Mouse (Mus musculus) kidney, postnatal 10 days (tissue): Measurements from ENCODE around the gene Hist1h3c.

Experiments used
- DNase-seq: peaks from one replicate; pipeline ENCODE4 v3.0.0; 2021; ENCODE audit warnings: mixed read lengths

Hist1h3c gene

DNA sequence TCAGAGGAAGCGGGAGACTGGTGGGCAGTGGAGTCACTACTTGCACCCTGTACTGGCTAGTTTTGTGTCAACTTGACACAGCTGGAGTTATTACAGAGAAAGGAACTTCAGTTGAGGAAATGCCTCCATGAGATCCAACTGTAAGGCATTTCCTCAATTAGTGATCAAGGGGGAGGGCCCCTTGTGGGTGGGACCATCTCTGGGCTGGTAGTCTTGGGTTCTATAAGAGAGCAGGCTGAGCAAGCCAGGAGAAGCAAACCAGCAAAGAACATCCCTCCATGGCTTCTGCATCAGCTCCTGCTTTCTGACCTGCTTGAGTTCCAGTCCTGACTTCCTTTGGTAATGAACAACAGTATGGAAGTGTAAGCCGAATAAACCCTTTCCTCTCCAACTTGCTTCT is 42.6 kb downstream of the Hist1h3c start:
- peak; percentile 3 for DNase-seq

DNA sequence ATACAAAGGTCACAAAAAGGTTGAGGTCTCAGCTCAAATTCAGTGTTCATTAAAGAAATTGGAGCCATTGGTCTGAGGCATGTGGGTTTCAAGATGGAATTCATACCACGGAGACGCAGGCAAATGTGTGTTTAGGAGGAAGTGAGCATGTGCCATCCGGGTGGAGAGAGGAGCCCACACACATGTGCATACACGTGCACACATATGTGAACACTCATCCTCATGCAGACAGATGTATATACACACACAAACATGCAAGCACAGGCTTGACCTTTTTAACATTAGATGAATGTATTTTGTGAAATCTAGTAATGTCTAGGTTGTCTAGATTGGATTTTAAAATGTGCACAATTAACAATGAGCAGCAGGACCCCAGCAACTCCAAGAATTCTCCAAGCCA is 43.2 kb downstream of the Hist1h3c start:
- peak; percentile 1 for DNase-seq

DNA sequence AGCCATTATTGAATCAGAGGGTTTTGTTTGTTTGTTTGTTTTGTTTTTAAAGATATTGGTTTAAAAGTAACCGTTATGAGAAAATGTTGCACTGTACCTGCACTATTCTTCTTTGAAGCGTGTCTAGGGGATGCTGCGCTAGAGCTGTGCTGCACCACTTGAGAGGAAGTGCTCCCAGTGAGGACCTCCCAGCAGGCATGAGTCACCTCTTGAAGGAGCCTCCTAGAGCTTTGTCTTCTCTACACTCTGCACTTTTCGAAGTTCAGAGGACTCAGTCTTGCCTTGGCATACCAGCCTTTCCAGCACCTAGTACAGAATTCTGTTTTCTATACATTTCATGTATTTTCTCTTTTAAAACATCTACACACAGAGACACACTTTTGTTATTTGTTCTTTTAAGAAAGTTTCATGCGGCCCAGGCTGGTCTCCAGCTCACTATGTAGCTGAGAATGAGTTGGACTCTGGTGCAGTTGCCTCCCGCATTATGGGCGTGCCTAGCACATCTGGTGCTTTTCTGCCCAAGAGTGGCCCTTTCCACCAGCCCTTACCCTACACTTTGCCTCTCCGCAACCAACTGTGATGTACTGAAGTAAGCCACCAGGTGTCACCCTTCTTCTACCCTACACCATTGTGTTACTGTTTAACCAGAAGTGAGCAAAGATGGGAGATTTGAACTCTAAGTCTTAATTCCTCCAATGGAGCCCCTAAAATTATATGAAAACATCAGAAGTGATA is 44.4 kb downstream of the Hist1h3c start:
- DNase-seq: peak; percentile 81

DNA sequence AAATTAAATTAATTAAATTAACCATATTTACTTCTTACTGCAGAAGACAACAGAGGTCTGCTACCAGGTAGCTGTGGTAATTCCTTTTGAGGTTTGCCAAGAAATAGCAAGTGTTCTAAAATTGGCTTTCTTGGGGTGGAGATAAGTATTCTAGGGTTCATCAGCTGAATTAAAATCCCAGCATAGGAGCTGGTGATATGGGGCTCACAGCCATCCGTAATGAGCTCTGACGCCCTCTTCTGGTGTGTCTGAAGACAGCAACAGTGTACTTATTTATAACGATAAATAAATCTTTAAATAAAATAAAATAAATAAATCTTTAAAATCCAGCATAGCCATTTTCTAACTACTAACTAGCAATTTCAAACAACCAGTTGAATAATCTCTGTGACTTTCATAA is 45.6 kb downstream of the Hist1h3c start:
- no peak for DNase-seq

DNA sequence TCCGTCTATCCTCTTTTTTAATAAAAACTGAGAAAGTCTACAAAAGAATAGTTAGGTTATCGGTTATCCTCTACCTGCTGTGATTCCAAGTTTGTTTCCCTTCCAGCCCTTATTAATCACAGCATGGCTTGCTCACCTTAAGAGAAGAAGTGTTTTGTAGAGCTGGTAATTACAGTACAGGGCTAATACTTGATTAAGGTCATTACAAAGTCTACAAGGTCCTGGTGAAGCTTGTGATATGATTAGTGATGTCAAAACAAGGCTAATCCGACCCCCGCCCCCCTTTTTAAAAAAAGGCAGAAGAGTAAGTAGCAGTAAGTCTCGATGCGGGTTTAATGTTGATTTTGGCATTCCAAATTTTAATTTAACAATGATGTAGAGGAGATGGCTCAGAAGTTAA is 46.4 kb downstream of the Hist1h3c start:
- peak; percentile 6 for DNase-seq

DNA sequence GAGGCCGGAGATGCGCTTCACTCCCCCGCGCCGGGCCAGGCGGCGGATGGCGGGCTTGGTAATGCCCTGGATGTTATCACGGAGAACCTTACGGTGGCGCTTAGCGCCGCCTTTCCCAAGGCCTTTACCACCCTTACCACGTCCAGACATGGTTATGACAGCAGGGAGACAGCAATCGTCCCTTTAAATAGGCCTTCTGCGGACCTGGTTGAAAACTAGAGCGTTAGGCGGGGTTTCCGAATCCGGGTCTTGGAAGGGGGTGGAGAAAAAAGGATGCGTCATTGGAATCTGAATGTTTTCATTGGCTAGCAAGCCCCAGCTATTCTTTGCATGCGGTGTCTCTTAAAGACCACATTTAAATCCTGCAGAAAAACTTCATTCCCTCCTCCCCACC is 47.1 kb downstream of the Hist1h3c start, which contains the start of gene Hist1h4c:
TSS of gene Hist1h4c (minus strand) at position 155 of the 394 bp plus-strand sequence.
- peak; percentile 98 for DNase-seq

DNA sequence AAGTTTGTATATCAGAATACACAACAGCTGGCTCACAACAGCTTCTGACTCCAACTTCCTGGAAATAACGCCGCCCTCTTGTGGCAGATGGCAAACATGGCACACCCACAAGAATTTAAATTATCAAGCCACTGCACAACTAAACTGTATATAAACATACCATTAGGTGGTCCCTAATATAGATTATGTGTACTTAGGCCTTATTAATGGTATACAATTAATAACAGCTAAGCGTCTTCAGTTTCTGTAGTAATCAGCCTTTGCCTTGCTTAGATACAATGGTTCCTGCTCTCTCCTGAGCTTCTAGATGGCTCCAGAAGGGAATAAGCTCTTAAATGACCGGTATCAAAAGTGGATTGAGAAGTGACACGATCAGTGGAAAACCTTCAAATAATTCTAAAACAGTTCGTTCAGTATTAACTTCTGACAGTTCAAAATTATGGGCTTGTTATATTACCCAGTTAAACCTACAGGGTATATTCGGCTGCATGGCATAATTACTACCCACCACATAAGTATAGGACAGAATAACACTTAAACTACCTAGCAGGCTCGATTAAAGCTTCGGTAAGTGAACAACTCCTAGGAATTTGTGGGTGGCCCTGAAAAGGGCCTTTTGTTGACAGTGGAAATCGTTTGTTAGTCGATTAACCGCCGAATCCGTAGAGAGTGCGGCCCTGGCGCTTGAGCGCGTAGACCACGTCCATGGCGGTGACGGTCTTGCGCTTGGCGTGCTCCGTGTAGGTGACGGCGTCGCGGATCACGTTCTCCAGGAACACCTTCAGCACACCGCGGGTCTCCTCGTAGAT is 47.7 kb downstream of the Hist1h3c start:
- peak; percentile 76 for DNase-seq

DNA sequence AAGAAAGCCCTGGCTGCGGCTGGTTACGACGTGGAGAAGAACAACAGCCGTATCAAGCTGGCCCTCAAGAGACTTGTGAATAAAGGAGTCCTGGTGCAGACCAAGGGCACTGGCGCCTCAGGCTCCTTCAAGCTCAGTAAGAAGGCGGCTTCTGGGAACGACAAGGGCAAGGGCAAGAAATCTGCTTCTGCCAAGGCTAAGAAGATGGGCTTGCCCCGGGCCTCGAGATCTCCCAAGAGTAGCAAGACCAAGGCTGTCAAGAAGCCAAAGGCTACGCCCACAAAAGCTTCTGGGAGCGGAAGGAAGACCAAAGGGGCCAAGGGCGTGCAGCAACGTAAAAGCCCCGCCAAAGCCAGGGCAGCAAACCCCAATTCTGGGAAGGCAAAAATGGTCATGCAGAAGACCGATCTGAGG is 49.3 kb downstream of the Hist1h3c start:
- DNase-seq: peak; percentile 25

DNA sequence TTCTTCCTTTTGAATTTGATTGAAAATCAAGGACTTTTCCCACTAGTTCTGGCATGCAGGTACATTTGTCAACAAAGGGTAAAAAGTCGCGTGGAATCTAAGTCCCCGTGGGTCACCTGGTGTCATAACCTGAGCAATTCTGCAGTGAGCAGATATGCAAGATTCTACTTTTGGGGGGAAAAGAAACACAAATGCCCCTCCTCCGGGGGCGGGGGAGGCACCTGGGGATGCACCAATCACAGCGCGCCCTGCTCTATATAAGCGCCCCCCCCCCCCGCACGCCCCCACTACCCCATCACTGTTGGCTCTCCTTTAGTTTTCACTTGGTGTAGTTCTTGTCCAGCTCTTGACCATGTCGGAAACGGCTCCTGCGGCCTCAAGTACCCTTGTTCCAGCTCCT is 49.9 kb downstream of the Hist1h3c start, which contains the start of gene Hist1h1t:
TSS of gene Hist1h1t (plus strand) at position 301 of the 400 bp plus-strand sequence.
- DNase-seq: no peak
